Mouse (Mus musculus): ENCODE measurements around the gene Npr1.

Npr1 gene

GRCm38 (mm10) chr3:90486998-90487397 lies 21.3 kb upstream of the Npr1 start:
- no peak for ATAC-seq (ENCODE audit: insufficient number of reproducible peaks, low FRiP score, low TSS enrichment)

- peak; percentile 99 for ATAC-seq (ENCODE audit: insufficient number of reproducible peaks, low FRiP score, low TSS enrichment)
Measured at GRCm38 (mm10) chr3:90475831-90476611, 10.4 kb upstream of the Npr1 start, which contains the start of gene Ilf2. TSS of gene Ilf2 (plus strand) at chr3:90476126.

- no peak for ATAC-seq (ENCODE audit: insufficient number of reproducible peaks, low FRiP score, low TSS enrichment)
Measured at GRCm38 (mm10) chr3:90475151-90475830, 9.6 kb upstream of the Npr1 start.

- no peak for ATAC-seq (ENCODE audit: insufficient number of reproducible peaks, low FRiP score, low TSS enrichment)
Measured at GRCm38 (mm10) chr3:90472213-90472612, 6.5 kb upstream of the Npr1 start.

- ATAC-seq (ENCODE audit: insufficient number of reproducible peaks, low FRiP score, low TSS enrichment) = no peak
Measured at GRCm38 (mm10) chr3:90467618-90468300, 2.1 kb upstream of the Npr1 start.

- peak; percentile 54; the same call in 1 of the 2 replicates for ATAC-seq (ENCODE audit: insufficient number of reproducible peaks, low FRiP score, low TSS enrichment)
Measured at GRCm38 (mm10) chr3:90466311-90466766, 673 bp upstream of the Npr1 start.

- no peak for ATAC-seq (ENCODE audit: insufficient number of reproducible peaks, low FRiP score, low TSS enrichment)
Measured at GRCm38 (mm10) chr3:90465081-90465685, 483 bp downstream of the Npr1 start.

GRCm38 (mm10) chr3:90464552-90465080 lies 1.1 kb downstream of the Npr1 start:
- ATAC-seq (ENCODE audit: insufficient number of reproducible peaks, low FRiP score, low TSS enrichment) = no peak

GRCm38 (mm10) chr3:90462579-90462978 lies 3.1 kb downstream of the Npr1 start:
- no peak for ATAC-seq (ENCODE audit: insufficient number of reproducible peaks, low FRiP score, low TSS enrichment)

GRCm38 (mm10) chr3:90461935-90462334 lies 3.7 kb downstream of the Npr1 start:
- no peak for ATAC-seq (ENCODE audit: insufficient number of reproducible peaks, low FRiP score, low TSS enrichment)

- no peak for ATAC-seq (ENCODE audit: insufficient number of reproducible peaks, low FRiP score, low TSS enrichment)
Measured at GRCm38 (mm10) chr3:90460315-90460714, 5.4 kb downstream of the Npr1 start.

- ATAC-seq (ENCODE audit: insufficient number of reproducible peaks, low FRiP score, low TSS enrichment) = no peak
Measured at GRCm38 (mm10) chr3:90459727-90460126, 5.9 kb downstream of the Npr1 start.

GRCm38 (mm10) chr3:90454931-90455330 lies 10.7 kb downstream of the Npr1 start:
- no peak for ATAC-seq (ENCODE audit: insufficient number of reproducible peaks, low FRiP score, low TSS enrichment)

GRCm38 (mm10) chr3:90451396-90452095 lies 14.1 kb downstream of the Npr1 start:
- ATAC-seq (ENCODE audit: insufficient number of reproducible peaks, low FRiP score, low TSS enrichment) = no peak

- ATAC-seq (ENCODE audit: insufficient number of reproducible peaks, low FRiP score, low TSS enrichment) = no peak
Measured at GRCm38 (mm10) chr3:90450874-90451273, 14.8 kb downstream of the Npr1 start.

- ATAC-seq (ENCODE audit: insufficient number of reproducible peaks, low FRiP score, low TSS enrichment) = no peak
Measured at GRCm38 (mm10) chr3:90448626-90449025, 17.0 kb downstream of the Npr1 start.

GRCm38 (mm10) chr3:90447123-90447494 lies 18.6 kb downstream of the Npr1 start:
- no peak for ATAC-seq (ENCODE audit: insufficient number of reproducible peaks, low FRiP score, low TSS enrichment)

GRCm38 (mm10) chr3:90446389-90447122 lies 19.1 kb downstream of the Npr1 start:
- ATAC-seq (ENCODE audit: insufficient number of reproducible peaks, low FRiP score, low TSS enrichment) = peak; percentile 40; the same call in 1 of the 2 replicates

Measured in cerebellum, adult (tissue).